Comparison of ENCODE assay signal across 8 mouse cellular contexts in the genomic region with DNA sequence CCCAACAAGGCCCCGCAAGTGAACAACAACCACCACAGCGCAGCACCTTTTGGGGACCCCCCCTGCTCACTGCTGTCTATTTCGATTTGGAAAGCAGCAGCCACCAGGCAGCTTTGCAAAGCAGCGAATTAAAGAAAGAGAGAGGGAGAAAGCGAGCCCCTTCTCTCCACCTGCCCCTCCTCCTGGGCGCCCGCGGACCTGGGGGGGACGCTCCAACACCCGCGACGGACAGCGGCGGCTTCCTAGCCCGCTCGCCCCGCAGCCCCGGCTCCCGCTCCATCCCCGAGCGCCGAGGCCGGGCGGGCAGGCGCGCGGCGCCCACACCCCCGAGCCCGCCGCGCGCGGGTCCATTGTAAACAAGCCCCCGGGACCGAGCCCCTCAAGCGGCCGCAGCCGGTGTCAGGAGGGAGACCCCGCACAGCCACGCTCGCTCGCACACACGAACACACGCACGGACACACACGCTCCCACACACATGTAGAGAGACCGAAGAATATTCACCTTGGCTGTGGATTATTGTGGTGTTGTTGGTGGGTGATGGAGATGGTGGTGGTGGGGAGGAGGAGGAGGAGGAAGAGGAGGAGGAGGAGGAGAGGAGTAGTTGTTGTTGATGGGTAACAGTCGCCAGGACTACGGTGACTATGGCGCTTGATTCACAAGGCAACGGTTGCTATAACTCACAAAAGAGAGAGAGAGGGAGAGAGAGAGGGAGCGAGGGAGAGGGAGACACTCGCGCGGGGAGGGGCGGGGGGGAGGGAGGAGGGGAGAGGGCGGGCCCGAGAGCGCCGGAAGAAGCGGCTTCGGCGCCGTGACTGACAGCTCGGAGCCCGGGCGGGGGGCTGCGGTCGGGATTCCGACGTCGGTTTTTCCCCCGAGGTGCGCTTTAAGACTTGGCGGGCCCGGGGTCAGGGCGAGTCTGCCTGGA. TPM values are rescaled to one million over a fixed set of nuclear protein-coding genes. Genes with fewer than 3 reads are reported as not detected.
DNase-seq lines count a peak whose midpoint lies in the region; ATAC-seq and TF ChIP-seq lines count a peak whose summit lies in the region.

A gene (minus strand): TSS at position 696 of the 925 bp plus-strand sequence.

- peak within 1 kb of the TSS; percentile 99 for H3K27ac ChIP-seq in intestine, postnatal 0 days (ENCODE audit: low read depth, low read length)
- peak within 1 kb of the TSS; percentile 99 for H3K27ac ChIP-seq in limb, embryonic 11.5 days (replicated peaks; ENCODE audit: low read depth, low read length)
- peak within 1 kb of the TSS; percentile 100 for H3K27ac ChIP-seq in midbrain, embryonic 13.5 days

- peak within 1 kb of the TSS; percentile 89 for H3K4me2 ChIP-seq in intestine, postnatal 0 days (replicated peaks; ENCODE audit: low read depth)
- peak within 1 kb of the TSS; percentile 73 for H3K4me2 ChIP-seq in limb, embryonic 11.5 days (ENCODE audit: low read depth, severe bottlenecking)
- peak within 1 kb of the TSS; percentile 70 for H3K4me2 ChIP-seq in midbrain, embryonic 13.5 days (replicated peaks)

- no peaks in the 10 kb centered on the region for H3K4me1 ChIP-seq in intestine, postnatal 0 days (replicated peaks; ENCODE audit: control insufficient read depth, insufficient read depth, low read length)
- H3K4me1 ChIP-seq in limb, embryonic 11.5 days (ENCODE audit: control insufficient read depth, insufficient read depth, low read length): peaks cover 3% of the 10 kb centered on the region; the same call in 1 of the 2 replicates
- H3K4me1 ChIP-seq in midbrain, embryonic 13.5 days (replicated peaks): peaks cover 16% of the 10 kb centered on the region

- intact Hi-C loops in gastrocnemius, postnatal 14 days (cut with DNase I; ENCODE audit: low total_unique reads): loop anchor here (10.0 kb wide), 1 partner anchor 576 kb away; no protein-coding TSS in a partner anchor

- DNase-seq in right cerebral cortex, adult 18-20 months: peak; percentile 43
- no peak for DNase-seq in right cerebral cortex, postnatal 36 days (ENCODE audit: low spot score in 2 of 2)
- DNase-seq in embryo, embryonic 10.5 days (ENCODE audit: low spot score): peak; percentile 89
- DNase-seq in gastrocnemius, postnatal 14 days: peak; percentile 80
- peak; percentile 60 for DNase-seq in limb, embryonic 11.5 days (ENCODE audit: low spot score)
- peak; percentile 30 to 53 for DNase-seq in spleen, adult 18-20 months

- no peaks in the 10 kb centered on the region for H3K27me3 ChIP-seq in intestine, postnatal 0 days (replicated peaks; ENCODE audit: control insufficient read depth, insufficient read depth, low read length)
- no peaks in the 10 kb centered on the region for H3K27me3 ChIP-seq in limb, embryonic 11.5 days (ENCODE audit: control insufficient read depth, insufficient read depth, low read length)
- 0 out of 2 replicates have a peak, but pooled peaks cover 8% of the 10 kb centered on the region for H3K27me3 ChIP-seq in midbrain, embryonic 13.5 days

- H3K4me3 ChIP-seq in intestine, postnatal 0 days (ENCODE audit: low read depth, low read length): peak within 1 kb of the TSS; percentile 98
- H3K4me3 ChIP-seq in limb, embryonic 11.5 days (ENCODE audit: low read depth, low read length): peak within 1 kb of the TSS; percentile 85
- peak within 1 kb of the TSS; percentile 95 for H3K4me3 ChIP-seq in midbrain, embryonic 13.5 days (replicated peaks)

- ATAC-seq in intestine, postnatal 0 days: peak; percentile 91
- ATAC-seq in limb, embryonic 11.5 days (ENCODE audit: insufficient number of reproducible peaks, low FRiP score, low TSS enrichment, low read depth): peak; percentile 86
- peak; percentile 88 for ATAC-seq in midbrain, embryonic 13.5 days

- WGBS in intestine, postnatal 0 days: 1% methylated on average over 59 of the region's 78 CpGs
- under 1% methylated on average over 76 of the region's 78 CpGs for WGBS in limb, embryonic 11.5 days
- WGBS in midbrain, embryonic 13.5 days: under 1% methylated on average over 76 of the region's 78 CpGs

- TF ChIP-seq CTCF in intestine, postnatal 0 days (IDR thresholded peaks at IDR 0.05; ENCODE audit: low read depth): no peak

- no peaks in the 10 kb centered on the region for H3K9me3 ChIP-seq in intestine, postnatal 0 days (ENCODE audit: control insufficient read depth)
- H3K9me3 ChIP-seq in limb, embryonic 11.5 days (ENCODE audit: control insufficient read depth, low read length): no peaks in the 10 kb centered on the region
- no peaks in the 10 kb centered on the region for H3K9me3 ChIP-seq in midbrain, embryonic 13.5 days

- peak within 1 kb of the TSS; percentile 85 for H3K9ac ChIP-seq in intestine, postnatal 0 days (ENCODE audit: low read depth, low read length)
- H3K9ac ChIP-seq in limb, embryonic 11.5 days (ENCODE audit: low read length): peak within 1 kb of the TSS; percentile 97
- H3K9ac ChIP-seq in midbrain, embryonic 13.5 days (replicated peaks): peak within 1 kb of the TSS; percentile 99

- no peaks in the 10 kb centered on the region for H3K36me3 ChIP-seq in intestine, postnatal 0 days (ENCODE audit: control insufficient read depth, insufficient read depth)
- no peaks in the 10 kb centered on the region for H3K36me3 ChIP-seq in limb, embryonic 11.5 days (ENCODE audit: control insufficient read depth, insufficient read depth, low read length)
- no peaks in the 10 kb centered on the region for H3K36me3 ChIP-seq in midbrain, embryonic 13.5 days

RNA-seq across cellular contexts. Expression of the gene that starts here (rescaled TPM):
- 1 to 10 TPM; 2.2 to 3.6 TPM for total RNA-seq in gastrocnemius, postnatal 14 days (2021)
- polyA plus RNA-seq in intestine, postnatal 0 days (2015; fragmentation: Nextera tagmentation; extraction: Ambion mirVana): 1.6 and 1.9 TPM in 2 replicates
- 20.5 and 21.8 TPM in 2 replicates for polyA plus RNA-seq in limb, embryonic 11.5 days (2014; fragmentation: Nextera tagmentation; extraction: Ambion mirVana)
- polyA plus RNA-seq in midbrain, embryonic 13.5 days (2015; fragmentation: Nextera tagmentation; extraction: Ambion mirVana): 32.6 and 36.1 TPM in 2 replicates

Comparison
In these comparisons a context has a peak if more than half of its experiments do, and no peak if none do; other contexts are left out.
1. DNase-seq: peak in right cerebral cortex, adult 18-20 months (single experiment), embryo, embryonic 10.5 days (single experiment), gastrocnemius, postnatal 14 days (single experiment), limb, embryonic 11.5 days (single experiment) and spleen, adult 18-20 months (2 of 2); none in right cerebral cortex, postnatal 36 days (0 of 2).
2. Peak in every context shown above with its lines, with median percentiles within 50 percentile points of each other: ATAC-seq, H3K27ac ChIP-seq, H3K4me2 ChIP-seq, H3K4me3 ChIP-seq and H3K9ac ChIP-seq.